Mouse (Mus musculus): ENCODE data around the gene Efcc1. TPM values are rescaled to one million over a fixed set of nuclear protein-coding genes. Genes with fewer than 3 reads are reported as not detected.
A peak's percentile ranks its signal among the peaks of the same experiment; 100 is the strongest.

Efcc1 gene
- total RNA-seq (2021) = 1 to 10 TPM; 2.0 to 2.1 TPM
- long read RNA-seq, experiment 1, partial matches to known transcripts = 0 of 1 reads
- long read RNA-seq, experiment 1, other reads (novel, unspliced or antisense) = 0 of 1 reads
- long read RNA-seq, experiment 2, partial matches to known transcripts = 2 of 3 reads
- long read RNA-seq, experiment 2, other reads (novel, unspliced or antisense) = 1 of 3 reads

GRCm38 (mm10) chr6:87730591-87731462, at the start of gene Efcc1:
Efcc1 (plus strand) TSS chr6:87730869.
- peak in 1 of 2 experiments; percentile 10 for DNase-seq (ENCODE audit: low spot score in 2 of 2)

DNA sequence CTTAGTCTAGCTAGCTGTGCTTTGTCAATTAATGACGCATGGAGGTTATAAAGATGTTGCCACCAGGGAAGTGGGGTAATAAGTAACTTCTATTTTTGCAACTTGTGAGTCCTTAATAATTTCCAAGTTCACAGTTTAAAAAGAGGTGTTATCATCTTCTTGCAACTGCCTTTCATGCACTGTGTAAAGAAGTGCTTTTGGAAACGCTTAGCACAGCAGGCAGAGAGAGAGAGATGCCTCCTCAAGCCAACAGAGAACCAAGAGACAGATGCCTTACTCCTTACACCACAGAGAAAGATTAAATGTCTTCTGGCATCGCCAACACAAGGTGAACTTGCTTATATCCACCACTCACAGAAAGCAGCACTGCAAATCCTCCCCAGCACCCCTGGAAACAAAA, 34.7 kb upstream of the Efcc1 start:
- DNase-seq (ENCODE audit: low spot score in 2 of 2) = no peak

DNA sequence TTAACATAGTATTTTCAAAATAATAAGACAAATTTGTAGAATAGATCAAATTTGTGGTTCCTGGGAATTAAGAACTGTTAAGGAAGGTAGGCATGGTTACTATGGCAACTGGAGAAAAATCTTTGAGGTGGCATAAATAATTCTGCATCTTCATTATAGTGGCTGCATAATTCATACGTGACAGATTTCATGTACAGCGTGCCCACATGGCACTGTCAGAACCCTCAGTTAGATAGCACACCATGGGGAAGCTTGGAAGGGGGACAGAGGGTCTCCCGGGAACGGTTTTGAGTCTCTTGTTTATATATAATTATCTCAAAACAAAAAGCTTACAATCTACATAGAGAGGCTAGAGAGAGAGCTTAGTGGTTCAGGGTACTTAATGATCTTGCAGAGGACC, 34.1 kb upstream of the Efcc1 start:
- no peak for DNase-seq (ENCODE audit: low spot score in 2 of 2)

DNA sequence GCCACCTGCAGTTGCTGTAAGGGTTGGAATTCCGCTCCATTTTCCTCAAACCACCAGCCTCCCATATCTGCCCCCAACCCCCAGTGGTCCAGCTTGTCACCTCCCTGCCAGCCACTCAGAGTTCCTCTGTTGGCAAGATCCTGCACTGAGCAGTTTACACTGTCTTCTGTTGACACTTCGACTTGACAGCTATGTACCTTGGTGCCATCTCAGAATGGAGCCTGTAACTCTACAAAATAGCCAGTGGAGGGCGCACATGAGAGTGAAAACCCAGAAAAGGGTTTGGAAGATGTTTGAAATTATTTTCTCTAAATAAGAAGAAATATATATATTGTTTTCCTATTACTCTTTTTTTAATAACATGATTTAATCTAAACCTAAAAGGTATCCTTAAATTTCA, 24.4 kb upstream of the Efcc1 start:
- DNase-seq (ENCODE audit: low spot score in 2 of 2) = no peak

DNA sequence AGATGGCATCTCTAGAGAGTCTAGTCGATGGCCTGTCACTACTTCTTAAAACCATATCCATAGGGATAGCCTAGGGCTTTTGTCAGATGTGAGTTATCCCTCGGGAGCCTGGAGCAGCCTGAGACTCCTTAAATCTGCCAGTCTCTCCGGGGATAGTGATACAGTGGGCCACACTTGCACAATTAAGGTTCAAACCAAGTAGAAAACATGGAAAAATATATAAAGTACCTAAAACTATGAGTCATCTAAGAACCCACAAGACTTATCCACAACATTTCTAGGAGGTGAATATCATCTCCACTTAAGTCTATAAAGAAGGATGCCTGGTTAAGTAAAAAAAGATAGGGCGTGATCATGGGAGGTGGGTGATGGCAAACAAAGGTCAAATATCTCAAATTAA, 18.4 kb upstream of the Efcc1 start:
- DNase-seq (ENCODE audit: low spot score in 2 of 2) = no peak

GRCm38 (mm10) chr6:87714091-87714490, 16.6 kb upstream of the Efcc1 start:
- DNase-seq (ENCODE audit: low spot score in 2 of 2) = no peak

DNA sequence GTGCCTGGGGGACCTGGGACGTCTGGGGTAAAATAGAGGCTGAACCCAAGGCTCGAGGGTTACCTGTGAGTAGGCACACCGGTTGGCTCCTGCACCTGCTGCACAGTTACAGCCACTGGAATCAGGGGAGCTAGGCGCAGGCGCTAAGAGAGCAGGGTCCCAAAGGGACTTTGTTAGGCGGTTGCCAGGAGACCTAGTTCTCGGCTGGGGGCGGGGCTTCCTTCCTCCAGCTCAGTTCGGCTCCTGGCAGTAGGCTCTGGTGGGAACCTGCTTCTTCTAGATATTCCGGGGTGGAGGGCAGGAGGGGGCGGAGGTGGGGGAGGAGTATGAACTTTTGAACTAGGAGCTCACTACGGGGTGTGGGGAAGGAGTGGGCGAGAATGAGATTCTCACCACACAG, 8.0 kb upstream of the Efcc1 start:
- no peak for DNase-seq (ENCODE audit: low spot score in 2 of 2)

DNA sequence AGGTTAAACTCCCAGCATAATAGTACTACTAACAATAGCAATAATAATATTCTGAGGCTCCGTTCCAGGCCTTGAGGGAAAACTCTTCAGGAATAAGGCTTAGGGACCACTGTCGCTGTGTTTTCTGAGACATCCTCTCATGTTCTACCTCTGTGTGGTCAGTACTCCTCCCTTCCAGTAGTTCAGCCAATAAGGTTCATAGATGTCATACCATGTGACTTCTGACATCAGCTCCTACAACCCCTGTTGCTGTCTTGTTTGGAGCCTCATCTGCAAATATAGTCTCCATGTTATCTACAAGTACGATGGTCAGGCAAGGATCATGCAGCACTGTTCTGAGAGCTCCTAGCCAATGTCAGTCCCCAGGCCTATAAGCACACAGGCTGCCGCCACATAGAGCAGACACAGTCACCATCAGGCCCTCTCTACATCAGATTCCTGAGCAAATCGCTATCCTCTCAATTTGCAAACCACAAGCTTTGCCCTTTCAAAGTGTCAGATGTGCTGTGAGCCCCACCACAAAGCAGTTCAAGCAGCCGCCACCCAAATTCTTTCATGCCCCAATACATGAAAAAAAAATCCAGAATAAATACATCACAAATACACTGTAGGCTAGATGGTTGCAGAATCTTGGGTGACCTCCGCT, 5.3 kb upstream of the Efcc1 start:
- no peak for DNase-seq (ENCODE audit: low spot score in 2 of 2)

DNA sequence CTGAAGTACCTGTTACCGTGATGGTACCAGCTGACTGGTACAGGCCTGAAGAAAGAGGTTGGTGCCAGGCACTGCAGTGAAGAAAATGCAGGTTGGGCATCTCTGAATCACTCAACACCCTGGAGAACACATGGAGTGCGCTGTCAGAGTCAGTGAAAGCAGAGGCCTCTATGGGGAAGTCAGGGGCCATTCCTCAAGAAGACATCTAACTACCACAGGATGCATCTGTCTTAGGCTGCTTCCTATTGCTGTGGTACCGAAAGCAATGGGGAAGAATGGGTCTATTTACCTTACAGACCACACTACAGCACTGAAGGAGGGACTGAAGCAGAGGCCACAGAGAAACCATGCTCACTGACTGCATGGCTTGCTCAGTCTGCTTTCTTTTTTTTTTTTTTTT, 2.6 kb upstream of the Efcc1 start:
- no peak for DNase-seq (ENCODE audit: low spot score in 2 of 2)

- DNase-seq (ENCODE audit: low spot score in 2 of 2) = no peak
Observed at GRCm38 (mm10) chr6:87730141-87730540, 528 bp upstream of the Efcc1 start.

GRCm38 (mm10) chr6:87731463-87732095, 910 bp downstream of the Efcc1 start:
- no peak for DNase-seq (ENCODE audit: low spot score in 2 of 2)

DNA sequence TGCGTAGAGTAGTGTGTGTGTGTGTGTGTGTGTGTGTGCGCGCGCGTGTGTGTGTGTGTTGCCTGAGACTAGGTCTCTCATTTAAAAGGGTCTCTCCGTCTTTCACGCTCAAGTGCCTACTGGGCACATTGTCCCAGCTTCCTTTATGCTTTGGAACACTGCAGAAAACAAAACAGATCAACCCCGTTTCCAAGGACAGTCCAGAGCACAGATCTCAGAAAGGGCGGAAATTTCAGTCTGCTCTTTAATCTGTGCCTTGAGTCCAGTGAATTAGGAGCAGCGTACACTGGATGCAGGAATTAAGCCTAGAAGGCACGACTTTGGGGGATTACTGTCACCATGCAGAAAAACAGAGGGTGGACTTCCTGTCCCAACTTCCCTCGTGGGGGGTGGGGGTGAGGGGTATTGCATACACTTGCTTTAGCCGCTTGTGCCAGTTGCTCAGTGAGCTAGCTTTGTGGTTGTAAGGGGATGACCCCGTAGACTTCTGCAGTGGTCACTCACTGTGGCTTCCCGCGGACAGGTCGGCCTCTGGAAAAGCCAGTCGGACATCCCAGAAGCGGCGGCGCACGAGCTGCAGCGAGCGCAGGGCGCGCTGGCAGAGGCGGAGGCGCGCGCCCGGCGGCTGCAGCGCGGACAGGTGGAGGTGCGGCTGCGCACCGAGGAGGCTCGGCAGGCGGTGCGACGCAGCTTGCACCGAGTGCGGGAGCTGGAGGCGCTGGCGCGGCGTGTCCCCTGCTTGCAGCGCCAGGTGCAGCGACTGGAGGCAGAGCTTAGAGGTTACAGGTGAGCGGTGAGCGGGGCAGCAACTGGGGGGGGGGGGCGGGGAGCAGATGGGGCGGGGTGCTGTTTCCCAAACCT, 1.7 kb downstream of the Efcc1 start:
- DNase-seq (ENCODE audit: low spot score in 2 of 2) = no peak

GRCm38 (mm10) chr6:87733131-87733930, 2.7 kb downstream of the Efcc1 start:
- no peak for DNase-seq (ENCODE audit: low spot score in 2 of 2)

GRCm38 (mm10) chr6:87734136-87734535, 3.5 kb downstream of the Efcc1 start:
- no peak for DNase-seq (ENCODE audit: low spot score in 2 of 2)

- DNase-seq (ENCODE audit: low spot score in 2 of 2) = no peak
Observed at GRCm38 (mm10) chr6:87736923-87737322, 6.3 kb downstream of the Efcc1 start.

- DNase-seq (ENCODE audit: low spot score in 2 of 2) = no peak
Observed at GRCm38 (mm10) chr6:87737921-87738626, 7.4 kb downstream of the Efcc1 start.

DNA sequence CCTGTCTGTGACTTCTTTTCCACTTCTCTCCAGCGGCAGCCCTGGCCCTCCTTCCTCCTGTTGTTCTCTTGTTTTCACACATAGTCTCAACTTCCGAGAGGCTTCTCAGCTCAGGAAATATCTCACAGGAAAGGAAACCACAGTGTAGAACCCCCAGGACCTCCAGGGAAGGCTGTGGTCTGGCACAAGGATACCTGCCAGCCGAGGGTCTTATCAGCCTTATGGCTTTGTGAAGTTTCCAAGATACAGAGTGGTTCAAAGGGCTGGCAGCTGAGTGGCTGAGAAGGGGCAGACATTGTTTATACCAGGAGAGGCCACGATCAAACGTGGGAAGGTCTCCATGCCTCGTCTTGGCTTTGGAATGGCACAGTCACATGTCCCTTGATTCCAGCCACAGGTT, 9.2 kb downstream of the Efcc1 start:
- no peak for DNase-seq (ENCODE audit: low spot score in 2 of 2)

DNA sequence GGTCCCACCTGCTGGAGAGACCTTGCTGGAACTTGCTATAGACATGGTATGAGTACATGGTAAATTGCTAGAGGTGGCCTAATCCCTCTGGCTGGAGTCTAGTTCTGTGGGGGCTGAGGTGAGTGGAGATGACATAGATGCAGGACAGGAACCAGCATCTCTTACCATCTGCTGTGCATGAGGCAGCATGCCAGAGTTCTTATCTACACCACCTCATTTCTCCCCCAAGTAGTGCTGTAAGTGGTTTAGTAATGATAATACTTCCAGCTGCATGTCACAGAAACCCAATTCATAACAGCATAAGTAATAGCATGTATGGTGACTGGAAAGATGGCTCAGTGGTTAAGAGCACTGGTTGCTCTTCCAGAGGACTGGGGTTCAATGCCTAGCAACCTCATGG, 9.8 kb downstream of the Efcc1 start:
- DNase-seq (ENCODE audit: low spot score in 2 of 2) = no peak

- no peak for DNase-seq (ENCODE audit: low spot score in 2 of 2)
Observed at GRCm38 (mm10) chr6:87741978-87742377, 11.3 kb downstream of the Efcc1 start.
